Comparison of ENCODE assay signal across 8 mouse cellular contexts in the genomic region with DNA sequence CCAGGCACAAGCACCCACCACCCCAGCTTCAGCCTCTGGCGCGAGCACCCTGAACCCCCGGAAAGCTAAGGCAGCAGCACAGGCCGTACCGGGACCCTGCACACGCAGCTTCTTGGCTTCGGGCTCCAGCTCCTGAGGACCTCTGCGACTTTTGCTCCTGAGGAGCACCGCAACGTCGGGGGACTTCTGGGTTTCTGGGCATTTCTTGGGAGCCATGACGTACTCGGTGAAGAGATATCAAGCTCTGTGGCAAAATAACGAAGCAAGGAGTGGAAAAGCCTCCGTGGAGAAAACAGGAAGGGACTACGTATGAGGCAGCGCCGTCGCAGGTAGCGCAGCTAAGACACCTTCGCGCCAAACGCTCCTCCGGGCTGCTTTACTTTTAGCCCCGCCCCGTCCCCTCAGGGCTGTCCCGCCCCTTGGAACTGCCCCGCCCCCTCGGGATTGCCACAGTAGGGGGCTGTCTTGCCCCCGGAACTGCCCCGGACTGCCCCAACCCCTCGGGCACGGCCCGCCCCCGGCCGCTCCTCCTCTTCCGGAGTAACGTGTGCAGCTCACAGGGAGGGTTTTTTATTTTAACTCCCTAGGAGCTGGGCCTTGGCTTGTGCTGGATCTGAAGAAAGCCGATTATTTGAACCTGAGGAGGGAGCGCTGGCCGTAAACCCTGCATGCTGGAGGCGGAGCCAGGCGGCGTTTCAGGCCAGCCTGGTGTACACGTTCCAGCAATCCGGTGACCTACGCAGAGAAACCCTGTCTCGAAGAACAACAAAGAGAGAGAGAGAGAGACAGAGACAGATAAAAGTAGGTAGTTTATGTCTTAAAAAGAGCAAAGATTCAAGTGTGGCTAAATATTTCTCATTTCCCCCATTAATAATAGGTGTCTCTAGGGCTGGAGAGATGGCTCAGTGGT. TPM values are rescaled to one million over a fixed set of nuclear protein-coding genes. Genes with fewer than 3 reads are reported as not detected.
A peak's percentile ranks its signal among the peaks of the same experiment; 100 is the strongest.
DNase-seq lines count a peak whose midpoint lies in the region; ATAC-seq and TF ChIP-seq lines count a peak whose summit lies in the region.

A gene (minus strand): TSS at position 382 of the 910 bp plus-strand sequence.

- peaks cover 8% of the 10 kb centered on the region; the same call in 1 of the 2 replicates for H3K36me3 ChIP-seq in kidney, embryonic 14.5 days (ENCODE audit: control insufficient read depth, insufficient read depth, low read length)
- H3K36me3 ChIP-seq in limb, embryonic 15.5 days, result peaks cover 12% of the 10 kb centered on the region

- DNase-seq in A20 (ENCODE audit: low read depth, low spot score), result peak; percentile 96
- DNase-seq in heart, adult 9 months (ENCODE audit: low spot score in 2 of 2), result peak; percentile 90
- peak; percentile 69 to 79 for DNase-seq in monocyte, adult 2 months (ENCODE audit: low read depth in 1 of 2, low spot score in 2 of 2)
- peak; percentile 93 for DNase-seq in spleen, postnatal 36 days (ENCODE audit: low spot score in 2 of 2)

- no peaks in the 10 kb centered on the region for H3K27me3 ChIP-seq in kidney, embryonic 14.5 days (ENCODE audit: control insufficient read depth, insufficient read depth, low read length)
- H3K27me3 ChIP-seq in limb, embryonic 15.5 days, result no peaks in the 10 kb centered on the region

- H3K27ac ChIP-seq in bone marrow macrophage, adult 2 months (ENCODE audit: insufficient read depth, low read depth, low read length), result peak within 1 kb of the TSS; percentile 88
- peak within 1 kb of the TSS; percentile 85 for H3K27ac ChIP-seq in embryonic fibroblast, embryonic 13.5 days (ENCODE audit: insufficient read depth, low read length)
- H3K27ac ChIP-seq in kidney, embryonic 14.5 days (ENCODE audit: low read depth, low read length), result peak within 1 kb of the TSS; percentile 93
- H3K27ac ChIP-seq in limb, embryonic 15.5 days, result peak within 1 kb of the TSS; percentile 90

- no peaks in the 10 kb centered on the region for H3K9me3 ChIP-seq in kidney, embryonic 14.5 days (ENCODE audit: control insufficient read depth, low read length)
- H3K9me3 ChIP-seq in limb, embryonic 15.5 days, result no peaks in the 10 kb centered on the region

- ATAC-seq in kidney, embryonic 14.5 days (ENCODE audit: low FRiP score, low TSS enrichment), result peak; percentile 98
- peak; percentile 99 for ATAC-seq in limb, embryonic 15.5 days (ENCODE audit: insufficient number of reproducible peaks, low FRiP score, low TSS enrichment, low read depth)

- peak within 1 kb of the TSS; percentile 90 for H3K4me2 ChIP-seq in kidney, embryonic 14.5 days (replicated peaks; ENCODE audit: low read depth, low read length)
- peak within 1 kb of the TSS; percentile 72 for H3K4me2 ChIP-seq in limb, embryonic 15.5 days

- TF ChIP-seq CTCF in bone marrow macrophage, adult 2 months (IDR thresholded peaks at IDR 0.05; ENCODE audit: low read depth, low read length), result no peak
- TF ChIP-seq CTCF in embryonic fibroblast, embryonic 13.5 days (IDR thresholded peaks at IDR 0.05; ENCODE audit: borderline replicate concordance, insufficient read depth, low read length), result no peak

- H3K4me1 ChIP-seq in bone marrow macrophage, adult 2 months (ENCODE audit: control insufficient read depth, insufficient read depth, low read length), result peaks cover 6% of the 10 kb centered on the region
- no peaks in the 10 kb centered on the region for H3K4me1 ChIP-seq in embryonic fibroblast, embryonic 13.5 days (ENCODE audit: control insufficient read depth, insufficient read depth, low read length)
- 0 out of 2 replicates have a peak, but pooled peaks cover 2% of the 10 kb centered on the region for H3K4me1 ChIP-seq in kidney, embryonic 14.5 days (ENCODE audit: control insufficient read depth, insufficient read depth, low read length)
- peaks cover 9% of the 10 kb centered on the region; the same call in 1 of the 2 replicates for H3K4me1 ChIP-seq in limb, embryonic 15.5 days

- under 1% methylated on average over 48 of the region's 48 CpGs for WGBS in kidney, embryonic 14.5 days
- under 1% methylated on average over 48 of the region's 48 CpGs for WGBS in limb, embryonic 15.5 days

- H3K4me3 ChIP-seq in bone marrow macrophage, adult 2 months (ENCODE audit: insufficient read depth, low read length), result peak within 1 kb of the TSS; percentile 79
- peak within 1 kb of the TSS; percentile 70 for H3K4me3 ChIP-seq in embryonic fibroblast, embryonic 13.5 days (ENCODE audit: insufficient read depth, low read length)
- peak within 1 kb of the TSS; percentile 71 for H3K4me3 ChIP-seq in kidney, embryonic 14.5 days (ENCODE audit: low read length)
- H3K4me3 ChIP-seq in limb, embryonic 15.5 days, result peak within 1 kb of the TSS; percentile 63

- TF ChIP-seq POLR2A in bone marrow macrophage, adult 2 months (IDR thresholded peaks at IDR 0.05; ENCODE audit: borderline replicate concordance, low read depth, low read length), result no peak
- TF ChIP-seq POLR2A in embryonic fibroblast, embryonic 13.5 days (IDR thresholded peaks at IDR 0.05; ENCODE audit: low read depth, low read length), result peak; percentile 64

- H3K9ac ChIP-seq in kidney, embryonic 14.5 days (ENCODE audit: low read depth, low read length), result peak within 1 kb of the TSS; percentile 69
- H3K9ac ChIP-seq in limb, embryonic 15.5 days, result peak within 1 kb of the TSS; percentile 64

RNA-seq across cellular contexts. Expression of the gene that starts here (rescaled TPM):
- 12.6 and 13.1 TPM in 2 replicates for polyA plus RNA-seq in bone marrow macrophage, adult 2 months (2012; ENCODE audit: insufficient read depth, insufficient read length, missing spikeins)
- 5.6 and 8.4 TPM in 2 replicates for polyA plus RNA-seq in embryonic fibroblast, embryonic 13.5 days (2011; ENCODE audit: insufficient read length, low read depth, missing spikeins)
- polyA plus RNA-seq in kidney, embryonic 14.5 days (2014; fragmentation: Nextera tagmentation; extraction: Ambion mirVana), result 14.8 and 15.0 TPM in 2 replicates
- 20.0 and 22.1 TPM in 2 replicates for polyA plus RNA-seq in limb, embryonic 15.5 days (2015; fragmentation: Nextera tagmentation; extraction: Ambion mirVana)

Comparison
In these comparisons a context has a peak if more than half of its experiments do, and no peak if none do; other contexts are left out.
1. Peak in every context shown above with its lines: DNase-seq, ATAC-seq, H3K4me3 ChIP-seq and H3K27ac ChIP-seq.